Mouse (Mus musculus): ENCODE results near the gene Dpagt1.

DNA sequence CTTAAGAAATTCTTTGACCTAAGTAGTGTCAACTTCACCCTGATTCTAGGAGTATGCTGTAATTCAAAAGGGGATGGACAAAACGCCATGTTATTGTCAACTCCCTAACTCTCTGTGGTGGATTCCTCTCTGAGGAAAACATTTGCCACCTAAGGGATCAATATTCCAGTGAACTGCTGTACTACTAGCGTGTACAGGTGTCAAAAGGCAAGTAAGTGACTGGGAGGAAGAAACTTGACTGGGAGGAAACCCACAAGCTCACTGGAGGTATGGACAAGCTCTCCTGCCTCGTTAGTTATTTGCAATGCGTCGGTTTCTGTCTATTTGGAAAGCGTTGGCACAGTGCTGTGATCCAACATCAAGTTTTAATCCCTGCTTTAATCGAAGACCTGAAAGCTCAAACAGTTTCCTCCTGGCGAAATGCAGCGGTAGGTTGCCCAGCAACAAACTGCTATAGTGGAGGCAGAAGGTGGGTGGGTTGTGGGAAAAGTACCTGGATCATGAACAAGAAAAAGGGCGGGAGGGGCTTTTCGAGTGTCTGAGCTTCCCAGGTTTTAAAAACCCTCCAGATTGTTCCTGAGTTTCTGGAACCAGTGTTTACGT lies at the start of gene Dpagt1:
- no peak for TF ChIP-seq CTCF (IDR thresholded peaks at IDR 0.05; ENCODE audit: extremely low read depth, insufficient read depth, insufficient read length, insufficient replicate concordance)
- no peak for TF ChIP-seq POLR2A (IDR thresholded peaks at IDR 0.05; ENCODE audit: low read depth, low read length)
